Mouse (Mus musculus): ENCODE data around the gene Oaz1. TPM values are rescaled to one million over a fixed set of nuclear protein-coding genes. Genes with fewer than 3 reads are reported as not detected.
A peak's percentile ranks its signal among the peaks of the same experiment; 100 is the strongest.
"Not testable (repeated sequence)": the region's sequence is repeated elsewhere in the genome, so short reads cannot be mapped to it uniquely, and the experiment has no call there.

The Oaz1 gene
- total and polyA plus RNA-seq, 2 experiments from 2014 or later = 1,990 to 2,460 TPM

GRCm38 (mm10) chr10:80814800-80815199, 11.7 kb upstream of the Oaz1 start:
- TF ChIP-seq EP300 (IDR thresholded peaks at IDR 0.05; ENCODE audit: low read depth) (no peak), CTCF (IDR thresholded peaks at IDR 0.05; ENCODE audit: low read depth) (0 out of 2 replicates have a peak, but pooled peaks have one; percentile 5)
- H3K27me3 ChIP-seq (ENCODE audit: control insufficient read depth, insufficient read depth, low read length) = no peaks in the 10 kb centered on the region
- no peak overlapping the region for H3K4me2 ChIP-seq (ENCODE audit: low read depth, low read length)
- no peaks in the 10 kb centered on the region for H3K9me3 ChIP-seq (replicated peaks; ENCODE audit: control insufficient read depth, low read length)
- H3K9ac ChIP-seq (replicated peaks; ENCODE audit: low read depth, low read length) = no peak overlapping the region
- H3K4me3 ChIP-seq (ENCODE audit: low read depth, low read length) = no peak overlapping the region
- ATAC-seq (ENCODE audit: insufficient read depth, low read depth) = no peak
- no peak overlapping the region for H3K27ac ChIP-seq (ENCODE audit: low read depth)
- H3K36me3 ChIP-seq (replicated peaks; ENCODE audit: control insufficient read depth, insufficient read depth, low read length) = no peaks in the 10 kb centered on the region
- H3K4me1 ChIP-seq (ENCODE audit: control insufficient read depth, insufficient read depth) = 0 out of 2 replicates have a peak, but pooled peaks cover 8% of the 10 kb centered on the region
- no peak for DNase-seq (ENCODE audit: low spot score)
- 56% methylated on average over 7 of the region's 7 CpGs for WGBS

GRCm38 (mm10) chr10:80816303-80816702, 10.2 kb upstream of the Oaz1 start:
- not testable (repeated sequence) for DNase-seq (ENCODE audit: low spot score); H3K4me1 ChIP-seq (ENCODE audit: control insufficient read depth, insufficient read depth); H3K4me3 ChIP-seq (ENCODE audit: low read depth, low read length); H3K4me2 ChIP-seq (ENCODE audit: low read depth, low read length); H3K36me3 ChIP-seq (replicated peaks; ENCODE audit: control insufficient read depth, insufficient read depth, low read length); H3K9me3 ChIP-seq (replicated peaks; ENCODE audit: control insufficient read depth, low read length); H3K27ac ChIP-seq (ENCODE audit: low read depth); H3K27me3 ChIP-seq (ENCODE audit: control insufficient read depth, insufficient read depth, low read length); ATAC-seq (ENCODE audit: insufficient read depth, low read depth); H3K9ac ChIP-seq (replicated peaks; ENCODE audit: low read depth, low read length)
- 88% methylated on average over 3 of the region's 3 CpGs for WGBS

- TF ChIP-seq EP300 (IDR thresholded peaks at IDR 0.05; ENCODE audit: low read depth) = no peak
- TF ChIP-seq CTCF (IDR thresholded peaks at IDR 0.05; ENCODE audit: low read depth) = no peak
- H3K4me1 ChIP-seq (ENCODE audit: control insufficient read depth, insufficient read depth) = no peaks in the 10 kb centered on the region
- H3K27me3 ChIP-seq (ENCODE audit: control insufficient read depth, insufficient read depth, low read length) = no peaks in the 10 kb centered on the region
- no peak overlapping the region for H3K4me2 ChIP-seq (ENCODE audit: low read depth, low read length)
- H3K4me3 ChIP-seq (ENCODE audit: low read depth, low read length) = no peak overlapping the region
- H3K36me3 ChIP-seq (replicated peaks; ENCODE audit: control insufficient read depth, insufficient read depth, low read length) = no peaks in the 10 kb centered on the region
- H3K27ac ChIP-seq (ENCODE audit: low read depth) = no peak overlapping the region
- ATAC-seq (ENCODE audit: insufficient read depth, low read depth) (no peak), DNase-seq (ENCODE audit: low spot score) (no peak)
- no peak overlapping the region for H3K9ac ChIP-seq (replicated peaks; ENCODE audit: low read depth, low read length)
- no peaks in the 10 kb centered on the region for H3K9me3 ChIP-seq (replicated peaks; ENCODE audit: control insufficient read depth, low read length)
- WGBS = 71% methylated on average over 2 of the region's 2 CpGs
Measured at GRCm38 (mm10) chr10:80817164-80817563, 9.3 kb upstream of the Oaz1 start.

GRCm38 (mm10) chr10:80817955-80818354, 8.5 kb upstream of the Oaz1 start:
- not testable (repeated sequence) for H3K36me3 ChIP-seq (replicated peaks; ENCODE audit: control insufficient read depth, insufficient read depth, low read length); H3K4me1 ChIP-seq (ENCODE audit: control insufficient read depth, insufficient read depth); DNase-seq (ENCODE audit: low spot score); H3K27ac ChIP-seq (ENCODE audit: low read depth); H3K9me3 ChIP-seq (replicated peaks; ENCODE audit: control insufficient read depth, low read length); H3K4me3 ChIP-seq (ENCODE audit: low read depth, low read length); H3K27me3 ChIP-seq (ENCODE audit: control insufficient read depth, insufficient read depth, low read length); H3K9ac ChIP-seq (replicated peaks; ENCODE audit: low read depth, low read length); ATAC-seq (ENCODE audit: insufficient read depth, low read depth); H3K4me2 ChIP-seq (ENCODE audit: low read depth, low read length)
- TF ChIP-seq CTCF (IDR thresholded peaks at IDR 0.05; ENCODE audit: low read depth) = peak; percentile 25
- WGBS = 83% methylated on average over 7 of the region's 7 CpGs

- no peak overlapping the region for H3K9ac ChIP-seq (replicated peaks; ENCODE audit: low read depth, low read length)
- no peak for TF ChIP-seq EP300 (IDR thresholded peaks at IDR 0.05; ENCODE audit: low read depth)
- TF ChIP-seq CTCF (IDR thresholded peaks at IDR 0.05; ENCODE audit: low read depth) = no peak
- no peak for ATAC-seq (ENCODE audit: insufficient read depth, low read depth)
- no peaks in the 10 kb centered on the region for H3K4me1 ChIP-seq (ENCODE audit: control insufficient read depth, insufficient read depth)
- no peak overlapping the region for H3K27ac ChIP-seq (ENCODE audit: low read depth)
- H3K27me3 ChIP-seq (ENCODE audit: control insufficient read depth, insufficient read depth, low read length) = no peaks in the 10 kb centered on the region
- 59% methylated on average over 6 of the region's 6 CpGs for WGBS
- H3K9me3 ChIP-seq (replicated peaks; ENCODE audit: control insufficient read depth, low read length) = no peaks in the 10 kb centered on the region
- no peaks in the 10 kb centered on the region for H3K36me3 ChIP-seq (replicated peaks; ENCODE audit: control insufficient read depth, insufficient read depth, low read length)
- no peak overlapping the region for H3K4me2 ChIP-seq (ENCODE audit: low read depth, low read length)
- no peak overlapping the region for H3K4me3 ChIP-seq (ENCODE audit: low read depth, low read length)
- DNase-seq (ENCODE audit: low spot score) = no peak
Measured at GRCm38 (mm10) chr10:80818599-80819281, 7.7 kb upstream of the Oaz1 start.

- ATAC-seq (ENCODE audit: insufficient read depth, low read depth) = no peak
- H3K4me2 ChIP-seq (ENCODE audit: low read depth, low read length) = no peak overlapping the region
- 46% methylated on average over 3 of the region's 3 CpGs for WGBS
Measured at GRCm38 (mm10) chr10:80819406-80819805, 7.0 kb upstream of the Oaz1 start.

More at GRCm38 (mm10) chr10:80819406-80819805, 7.0 kb upstream of the Oaz1 start:
- H3K9ac ChIP-seq (replicated peaks; ENCODE audit: low read depth, low read length) = no peak overlapping the region
- H3K9me3 ChIP-seq (replicated peaks; ENCODE audit: control insufficient read depth, low read length) = no peaks in the 10 kb centered on the region
- H3K27me3 ChIP-seq (ENCODE audit: control insufficient read depth, insufficient read depth, low read length) = no peaks in the 10 kb centered on the region
- H3K4me1 ChIP-seq (ENCODE audit: control insufficient read depth, insufficient read depth) = no peaks in the 10 kb centered on the region
- no peak overlapping the region for H3K4me3 ChIP-seq (ENCODE audit: low read depth, low read length)
- DNase-seq (ENCODE audit: low spot score) = no peak
- H3K36me3 ChIP-seq (replicated peaks; ENCODE audit: control insufficient read depth, insufficient read depth, low read length) = no peaks in the 10 kb centered on the region
- H3K27ac ChIP-seq (ENCODE audit: low read depth) = no peak overlapping the region
- TF ChIP-seq CTCF (IDR thresholded peaks at IDR 0.05; ENCODE audit: low read depth) (no peak), EP300 (IDR thresholded peaks at IDR 0.05; ENCODE audit: low read depth) (no peak)

All from heart, postnatal 0 days (tissue).